Mouse (Mus musculus) embryonic fibroblast, embryonic 13.5 days (primary cell): ENCODE data around the gene Mybph.

Experiments
- CTCF ChIP-seq: IDR thresholded peaks from 2 replicates; pipeline ENCODE4 v1.5.1; 2011; ENCODE audit warnings: mild to moderate bottlenecking, control low read depth, low read length, moderate library complexity, borderline replicate concordance; ENCODE audit not compliant: insufficient read depth
- POLR2A ChIP-seq: IDR thresholded peaks from 2 replicates; pipeline ENCODE4 v1.6.1; 2011; ENCODE audit warnings: low read depth, mild to moderate bottlenecking, control low read depth, low read length, moderate library complexity

DNA sequence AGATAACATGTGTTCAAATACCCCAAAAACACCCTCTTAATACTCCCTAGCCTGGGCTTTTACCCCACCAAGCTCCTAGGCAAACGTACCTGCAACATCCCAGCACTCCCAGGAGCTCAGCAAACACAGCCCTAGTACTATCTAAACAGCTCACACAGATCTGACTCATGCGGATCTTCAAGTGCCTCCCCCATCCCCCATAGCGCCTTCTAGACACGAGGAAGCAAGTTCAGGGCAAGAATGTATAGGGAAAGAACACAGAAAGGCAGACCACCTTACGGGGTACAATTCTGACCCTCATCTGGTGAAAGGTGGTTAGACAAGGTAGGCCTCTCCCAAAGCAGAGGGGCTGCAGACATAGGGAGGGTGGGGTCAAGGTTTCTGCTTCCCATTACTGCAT is 12.8 kb downstream of the Mybph start:
- TF ChIP-seq CTCF (no peak), POLR2A (no peak)
